Mouse (Mus musculus) bone marrow, adult 2 months (tissue): Measurements from ENCODE around the gene Lmnb2. TPM values are rescaled to one million over a fixed set of nuclear protein-coding genes. Genes with fewer than 3 reads are reported as not detected.

ENCODE experiments used
- H3K27ac ChIP-seq: fragments of 200-500 bp; 2 replicates; pipeline ENCODE4 v1.5.1; 2012; ENCODE audit warnings: low read depth, mild to moderate bottlenecking, control low read depth, inconsistent platforms, low read length; ENCODE audit not compliant: control insufficient read depth, poor library complexity, insufficient read depth
- H3K4me1 ChIP-seq: fragments of 200-500 bp; 2 replicates; pipeline ENCODE4 v1.6.1; 2011; ENCODE audit warnings: low read length; ENCODE audit not compliant: control insufficient read depth, insufficient read depth
- H3K4me3 ChIP-seq: fragments of 200-500 bp; replicated peaks from 2 replicates; pipeline ENCODE3; 2011; ENCODE audit warnings: mild to moderate bottlenecking, low read depth, low read length, control low read depth; ENCODE audit not compliant: control insufficient read depth
- CTCF ChIP-seq: fragments of 200-500 bp; IDR thresholded peaks from 2 replicates; pipeline ENCODE4 v1.5.1; 2011; ENCODE audit warnings: low read length, control low read depth; ENCODE audit not compliant: control insufficient read depth, insufficient read depth
- POLR2A ChIP-seq: fragments of 200-500 bp; IDR thresholded peaks from 2 replicates; pipeline ENCODE4 v1.6.1; 2011; ENCODE audit warnings: low read depth, mild to moderate bottlenecking, control low read depth, low read length, borderline replicate concordance; ENCODE audit not compliant: control insufficient read depth
- WGBS: fragments of 180-500 bp; shearing (Covaris S2); methylation state at CpG from one replicate; pipeline ENCODE4 v1.1.7; 2018; 5-methylcytosine and 5-hydroxymethylcytosine counted together
- polyA plus RNA-seq: library from polyadenylated mRNA; stranded (reverse); fragments of >200 nt; gene quantifications from 2 replicates; pipeline ENCODE4 v1.2.4, GENCODE M21; 2011; ENCODE audit warnings: low replicate concordance; ENCODE audit not compliant: missing spikeins, insufficient read depth, insufficient read length

The Lmnb2 gene
- polyA plus RNA-seq, 1 experiment: 29.8 TPM

DNA sequence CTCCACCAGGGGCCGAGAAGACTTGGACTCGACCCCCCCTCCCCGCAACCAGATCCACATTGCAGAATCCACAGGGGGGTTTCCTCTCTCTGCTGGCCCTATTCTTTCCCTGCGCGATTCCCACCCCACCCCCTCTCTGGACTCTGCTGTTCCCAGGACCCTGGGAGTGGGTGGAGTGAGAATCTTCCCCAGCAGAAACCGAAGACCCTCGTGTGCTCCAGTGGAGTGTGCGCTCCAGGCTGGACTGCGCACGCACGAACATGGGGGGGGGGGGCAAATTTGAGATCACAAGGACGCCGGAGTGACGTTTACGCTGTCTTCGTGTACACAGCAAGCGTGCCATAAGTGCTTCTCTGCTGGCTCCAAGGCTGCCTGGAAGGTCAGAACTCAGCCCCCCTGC, 17.7 kb upstream of the Lmnb2 start:
- TF ChIP-seq POLR2A (no peak), CTCF (no peak)
- Histone ChIP-seq H3K4me1 (peaks cover 17% of the 10 kb centered on the region), H3K4me3 (no peak overlapping the region), H3K27ac (no peak overlapping the region)
- 15% methylated on average over 17 of the region's 17 CpGs for WGBS

DNA sequence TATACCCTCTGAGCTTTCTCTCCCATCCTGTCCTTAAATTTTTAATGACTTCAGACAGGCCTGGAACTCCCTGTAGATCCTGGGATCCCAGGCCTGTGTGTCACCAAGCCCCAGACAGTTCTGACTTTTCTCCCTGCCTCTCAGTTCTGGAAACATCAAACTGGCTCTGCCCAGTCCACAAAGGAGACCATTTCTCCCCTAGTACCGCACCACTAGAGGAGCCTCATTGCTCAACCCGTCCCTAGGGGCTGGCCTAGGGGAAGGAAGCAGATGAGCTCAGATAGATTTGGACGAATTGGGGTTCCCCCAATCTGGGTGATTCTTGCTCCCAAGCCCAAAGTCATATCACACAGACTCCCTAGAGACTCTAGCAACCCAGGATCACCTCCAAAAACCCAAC, 17.2 kb upstream of the Lmnb2 start:
- WGBS: 4% methylated on average over 3 of the region's 3 CpGs
- no peak for TF ChIP-seq CTCF
- no peak for TF ChIP-seq POLR2A

DNA sequence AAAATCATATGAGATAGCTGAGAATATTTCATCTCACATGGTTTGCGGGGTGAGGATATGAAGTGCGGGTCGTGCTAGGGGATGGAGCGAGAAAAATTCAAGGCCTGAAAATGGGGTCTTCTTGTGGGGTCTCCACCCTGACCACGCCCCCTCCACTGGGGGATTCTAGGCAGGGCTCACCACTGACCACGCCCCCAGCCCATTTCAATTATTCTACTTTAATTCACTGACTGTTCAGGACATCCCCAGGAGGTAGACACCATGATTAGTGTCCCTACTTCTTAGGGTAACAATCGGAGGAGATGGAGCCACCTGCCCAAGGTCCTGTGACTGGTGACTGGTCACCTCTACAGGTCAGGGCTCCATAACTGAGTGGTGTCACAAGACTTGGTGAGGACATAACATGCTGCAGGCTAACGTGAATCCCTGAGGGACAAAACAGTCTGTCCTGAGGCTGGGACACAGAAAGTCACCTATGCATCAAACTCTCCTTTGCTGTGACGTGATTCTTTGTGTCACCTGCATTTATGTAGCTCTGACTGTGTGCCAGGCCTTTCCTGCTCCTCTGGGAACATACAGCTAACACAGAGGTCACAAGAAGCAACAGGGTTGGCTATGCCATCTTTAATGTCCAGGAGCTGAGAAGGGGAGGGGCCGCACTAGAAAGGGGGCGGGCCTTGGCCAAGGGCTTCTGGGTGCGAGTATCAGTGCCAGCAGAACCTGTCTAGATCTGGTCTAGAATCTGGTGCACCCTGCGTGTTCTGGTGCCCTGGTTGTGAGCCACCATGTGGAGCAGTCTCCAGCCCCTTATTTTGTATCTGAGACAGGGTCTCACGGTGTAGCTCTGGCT, 16.3 kb upstream of the Lmnb2 start:
- Histone ChIP-seq H3K4me3 (no peak overlapping the region), H3K4me1 (peaks cover 13% of the 10 kb centered on the region), H3K27ac (no peak overlapping the region; the same call in 1 of the 2 replicates)
- WGBS: 57% methylated on average over 14 of the region's 14 CpGs
- no peak for TF ChIP-seq POLR2A

More for the DNA sequence above, 17.2 kb upstream of the Lmnb2 start:
- H3K27ac ChIP-seq: no peak overlapping the region
- H3K4me3 ChIP-seq: no peak overlapping the region
- H3K4me1 ChIP-seq: peaks cover 16% of the 10 kb centered on the region

DNA sequence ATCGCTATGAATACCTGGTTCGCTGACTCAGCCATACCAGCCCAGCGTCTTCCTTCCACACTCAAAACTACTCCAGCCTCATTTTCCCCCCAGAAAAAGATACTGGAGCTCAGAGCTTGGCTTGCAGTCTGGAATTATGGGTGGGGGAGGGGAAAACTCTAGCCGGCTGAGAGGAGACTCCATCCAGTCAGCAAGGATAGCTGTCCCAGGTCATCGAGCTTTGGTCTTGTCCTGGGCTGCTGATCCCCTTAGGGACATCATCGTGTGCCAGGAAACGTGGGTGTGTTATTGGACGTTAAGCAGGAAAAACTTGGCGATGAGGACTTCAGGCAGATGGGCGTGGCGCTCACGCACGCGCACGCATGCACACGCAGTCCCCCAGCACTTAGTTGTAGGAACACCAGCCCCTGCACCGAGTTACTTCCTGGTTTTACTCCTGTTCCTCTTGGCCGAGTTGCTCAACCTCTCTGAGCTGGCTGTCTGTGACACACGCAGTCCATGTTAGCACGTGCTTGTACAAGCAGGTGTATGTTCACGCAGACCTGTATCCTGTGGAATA, 15.5 kb upstream of the Lmnb2 start:
- whole genome bisulfite sequencing: 0% methylated on average over 21 of the region's 21 CpGs
- peak overlapping the region; percentile 77 for H3K4me3 ChIP-seq
- peaks cover 13% of the 10 kb centered on the region for H3K4me1 ChIP-seq
- peak overlapping the region; percentile 55 for H3K27ac ChIP-seq
- TF ChIP-seq POLR2A (peak; percentile 44; the same call in 1 of the 2 replicates), CTCF (no peak)

DNA sequence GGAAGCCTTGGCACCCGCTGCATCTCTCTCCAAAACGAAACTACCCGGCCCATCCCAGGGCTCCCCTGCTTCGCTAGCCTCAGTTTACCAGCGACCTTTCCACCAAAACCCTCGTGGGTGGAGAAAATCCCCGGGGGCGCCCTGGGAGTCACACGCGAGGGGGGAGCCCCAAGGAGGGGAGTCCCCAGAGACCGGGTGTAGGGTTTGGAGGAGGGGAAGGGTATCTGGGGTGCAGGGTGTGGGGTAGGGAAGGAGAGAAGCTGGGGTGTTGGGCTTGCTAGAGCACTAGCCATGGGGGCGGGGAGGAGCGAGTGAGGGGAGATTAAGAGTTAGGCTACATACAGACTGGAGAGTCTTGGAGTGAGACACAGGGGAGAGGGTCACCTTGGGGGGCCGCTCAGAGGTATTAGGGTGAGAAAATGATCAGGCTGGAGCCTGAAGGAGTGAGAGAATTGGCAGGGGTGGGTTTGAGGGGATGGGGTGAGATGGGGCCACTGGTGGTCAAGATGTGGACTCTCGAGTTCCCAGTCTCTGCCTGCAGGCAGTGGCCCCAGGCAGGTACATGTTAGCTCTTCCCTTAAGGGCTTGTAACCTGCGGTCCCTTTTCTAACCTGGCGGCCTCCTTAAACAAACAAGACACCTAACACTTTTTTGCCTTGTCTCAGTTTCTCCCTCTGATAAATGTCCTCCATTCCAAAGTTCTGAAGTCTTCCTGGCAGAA, 14.8 kb upstream of the Lmnb2 start:
- WGBS: 2% methylated on average over 17 of the region's 17 CpGs
- Histone ChIP-seq H3K4me1 (peaks cover 12% of the 10 kb centered on the region), H3K4me3 (peak overlapping the region; percentile 77), H3K27ac (peak overlapping the region; percentile 55)
- TF ChIP-seq POLR2A (no peak), CTCF (no peak)

DNA sequence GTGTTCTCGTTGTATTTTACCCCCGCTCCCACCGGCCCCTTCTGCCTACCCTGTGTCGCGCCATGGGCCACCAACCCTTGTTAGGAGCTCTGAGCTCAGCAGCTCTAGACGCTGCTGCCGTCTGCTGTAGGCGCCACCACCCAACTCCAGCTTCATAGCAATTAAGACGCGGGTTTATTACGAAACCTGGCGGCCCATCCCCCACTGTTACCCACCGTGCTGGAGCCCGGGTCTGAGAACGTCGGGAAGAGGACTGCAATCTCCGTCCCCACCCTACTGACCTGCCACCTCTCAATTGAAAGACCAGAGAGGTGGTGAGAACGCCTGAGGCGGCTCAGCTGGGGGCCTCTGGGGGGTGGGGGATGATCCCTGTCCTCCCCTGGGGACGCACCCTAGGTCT, 14.2 kb upstream of the Lmnb2 start:
- peak overlapping the region; percentile 48 for H3K4me3 ChIP-seq
- WGBS: 3% methylated on average over 20 of the region's 20 CpGs
- peaks cover 11% of the 10 kb centered on the region for H3K4me1 ChIP-seq
- H3K27ac ChIP-seq: peak overlapping the region; percentile 55
- TF ChIP-seq POLR2A (no peak), CTCF (no peak)

DNA sequence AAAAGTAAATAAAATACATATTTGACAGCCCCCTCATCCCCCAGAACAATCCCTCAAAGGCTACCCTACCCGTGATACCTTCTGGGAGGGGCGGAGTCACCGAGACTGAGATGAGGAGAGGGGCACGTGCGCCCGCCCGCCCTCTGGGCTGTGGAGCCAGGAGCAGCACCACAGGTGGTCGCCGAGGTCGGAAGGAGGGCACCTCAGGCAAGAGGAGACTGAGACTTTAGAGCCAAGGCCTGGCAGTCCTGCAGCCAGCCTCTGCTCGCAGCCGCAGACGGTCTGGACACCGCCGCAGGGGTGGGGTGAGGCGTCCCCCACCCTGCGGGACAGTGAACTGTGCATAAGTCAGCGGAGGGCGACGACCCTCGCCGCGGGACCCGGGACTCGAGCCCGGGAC, 13.7 kb upstream of the Lmnb2 start:
- WGBS: 14% methylated on average over 26 of the region's 26 CpGs

DNA sequence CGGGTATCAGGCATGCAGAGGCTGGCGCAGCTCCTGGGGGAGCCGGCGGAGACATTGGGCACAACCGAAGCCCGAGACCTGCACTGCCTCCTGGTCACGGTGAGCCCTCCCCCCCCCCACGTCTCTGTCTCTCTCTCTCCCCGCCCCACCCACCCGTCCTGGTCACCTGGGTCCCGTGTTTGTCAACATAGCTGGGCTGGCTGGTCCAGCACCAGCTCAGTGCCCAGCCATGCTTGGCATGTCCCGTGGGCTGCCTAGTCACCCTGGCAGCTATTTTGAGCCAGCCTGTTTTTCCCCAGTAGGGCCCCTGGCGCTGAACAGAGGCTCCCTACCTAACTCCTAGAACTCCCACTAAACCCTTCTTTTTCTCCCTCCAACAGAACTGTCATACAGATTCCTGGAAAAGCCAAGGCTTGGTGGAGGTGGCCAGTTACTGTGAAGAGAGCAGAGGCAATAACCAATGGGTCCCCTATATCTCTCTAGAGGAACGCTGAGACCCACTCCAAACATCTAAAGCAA, 13.2 kb upstream of the Lmnb2 start:
- Histone ChIP-seq H3K4me1 (peaks cover 9% of the 10 kb centered on the region), H3K27ac (no peak overlapping the region), H3K4me3 (peak overlapping the region; percentile 74)
- WGBS: 8% methylated on average over 14 of the region's 14 CpGs
- TF ChIP-seq CTCF (no peak), POLR2A (0 out of 2 replicates have a peak, but pooled peaks have one; percentile 5)

More for the DNA sequence above, 13.7 kb upstream of the Lmnb2 start:
- Histone ChIP-seq H3K4me1 (peaks cover 9% of the 10 kb centered on the region), H3K4me3 (peak overlapping the region; percentile 26), H3K27ac (no peak overlapping the region)
- no peak for TF ChIP-seq CTCF
- TF ChIP-seq POLR2A: no peak
